ENCODE assay signal across 5 mouse cellular contexts in the genomic region with DNA sequence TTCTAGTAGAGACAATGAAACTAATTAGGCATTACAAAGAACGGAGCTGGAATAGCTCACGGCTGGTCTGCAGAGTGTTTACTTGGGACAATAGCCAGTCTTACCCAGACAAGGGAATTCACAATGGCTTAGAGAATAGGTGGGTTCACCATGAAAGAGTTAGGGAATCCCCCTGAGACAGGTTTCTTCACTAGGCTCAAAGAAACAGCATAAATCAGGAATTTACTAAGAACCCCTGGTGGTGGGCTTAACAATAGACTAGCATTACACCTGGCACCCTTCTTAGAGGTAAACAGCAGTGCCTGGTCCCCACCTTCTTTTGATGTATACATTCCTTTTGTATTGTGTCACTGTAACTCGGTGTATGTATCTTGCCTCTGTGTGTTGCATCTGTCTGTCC.
DNase-seq lines count a peak whose midpoint lies in the region; TF ChIP-seq lines count a peak whose summit lies in the region.
"Not testable (repeated sequence)": the region's sequence is repeated elsewhere in the genome, so short reads cannot be mapped to it uniquely, and the experiment has no call there.

No protein-coding gene starts in this region.

- H3K9me3 ChIP-seq in ES-Bruce4 (replicated peaks; ENCODE audit: control insufficient read depth, insufficient read depth, low read length, poor library complexity, severe bottlenecking), result peaks cover 45% of the 10 kb centered on the region
- H3K9me3 ChIP-seq in ES-E14 (ENCODE audit: control insufficient read depth, insufficient read depth, low read depth, low read length), result not testable (repeated sequence)

- DNase-seq in ES-CJ7 (ENCODE audit: low read depth, low spot score), result peak; percentile 96
- DNase-seq in ES-E14 (ENCODE audit: low read depth, low spot score), result peak; percentile 53
- peak; percentile 98 for DNase-seq in R1 (ENCODE audit: low read depth, low spot score)
- DNase-seq in ZHBTc4 (ENCODE audit: low read depth, low spot score), result peak; percentile 92

- H3K9ac ChIP-seq in ES-Bruce4 (ENCODE audit: low read depth, poor library complexity, severe bottlenecking); ES-E14 (ENCODE audit: insufficient read depth, low read depth, low read length, poor library complexity, severe bottlenecking): not testable (repeated sequence)

- TF ChIP-seq CTCF in ES-Bruce4 (IDR thresholded peaks at IDR 0.05; ENCODE audit: low read depth, low read length), result not testable (repeated sequence)

- TF ChIP-seq POLR2A in ES-Bruce4 (IDR thresholded peaks at IDR 0.05; ENCODE audit: insufficient read depth, low read length), result not testable (repeated sequence)

- not testable (repeated sequence) for TF ChIP-seq EP300 in ES-Bruce4 (IDR thresholded peaks at IDR 0.05; ENCODE audit: insufficient read depth, low read depth, low read length)

- H3K27ac ChIP-seq in ES-Bruce4 (ENCODE audit: insufficient read depth, low read length) (peak overlapping the region; percentile 98), ES-E14 (ENCODE audit: insufficient read depth, low read depth, low read length, poor library complexity, severe bottlenecking) (peak overlapping the region; percentile 92)

- not testable (repeated sequence) for H3K27me3 ChIP-seq in ES-Bruce4 (ENCODE audit: control insufficient read depth, insufficient read depth, low read length, poor library complexity, severe bottlenecking)

- H3K4me1 ChIP-seq in ES-Bruce4 (ENCODE audit: control insufficient read depth, insufficient read depth, low read length); ES-E14 (ENCODE audit: control insufficient read depth in 2 of 2, insufficient read depth in 2 of 2, low read length in 2 of 2, poor library complexity in 1 of 2): not testable (repeated sequence)

- not testable (repeated sequence) for H3K36me3 ChIP-seq in ES-Bruce4 (ENCODE audit: control insufficient read depth, insufficient read depth, low read length, poor library complexity, severe bottlenecking); ES-E14 (ENCODE audit: control insufficient read depth, insufficient read depth, low read length, poor library complexity, severe bottlenecking)

- in situ Hi-C loops in ES-E14 (cut with MboI; ENCODE audit: low sequenced_read_pairs in 2 of 2, unreplicated experiment in 2 of 2), result not testable (repeated sequence)

- H3K4me3 ChIP-seq in ES-Bruce4 (ENCODE audit: low read depth, low read length); ES-E14 (ENCODE audit: insufficient read depth in 1 of 2, low read depth in 1 of 2, low read length in 2 of 2, poor library complexity in 1 of 2, severe bottlenecking in 1 of 2): not testable (repeated sequence)

TF ChIP-seq in ES-E14, 5 proteins besides CTCF, POLR2A, EP300 and RAD21:
- 0 out of 2 replicates have a peak, but pooled peaks have one; percentile 14 for TF ChIP-seq CHD2 (IDR thresholded peaks at IDR 0.05; ENCODE audit: low read depth, low read length)
